Mouse (Mus musculus): ENCODE measurements around the gene Cops4.

DNA sequence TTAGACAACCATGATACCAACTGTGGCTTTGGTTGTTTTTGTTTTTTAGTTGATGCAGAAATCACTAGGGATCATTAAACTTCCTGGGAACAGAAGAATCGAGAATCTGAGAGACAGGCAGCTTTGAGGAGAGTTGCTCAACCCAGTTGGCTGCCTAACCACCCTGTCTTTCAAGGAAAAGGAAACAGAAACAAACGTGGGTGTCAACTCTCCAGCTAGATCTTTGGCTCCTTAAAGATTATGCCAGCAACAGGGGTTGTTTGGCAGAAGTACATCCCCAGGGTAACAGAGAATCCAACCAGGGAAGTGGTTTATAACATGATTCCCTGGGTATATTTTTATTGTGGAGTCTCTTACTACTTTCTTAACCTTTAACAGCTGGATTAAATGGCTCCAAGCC is 69.5 kb downstream of the Cops4 start:
- no peak for TF ChIP-seq CTCF (IDR thresholded peaks at IDR 0.05; ENCODE audit: extremely low read depth, insufficient read length, insufficient replicate concordance, low read depth, low read length)
- no peak for TF ChIP-seq POLR2A (IDR thresholded peaks at IDR 0.05; ENCODE audit: low read depth, low read length)
